Mouse (Mus musculus): Measurements from ENCODE around the gene Sema5b. TPM values are rescaled to one million over a fixed set of nuclear protein-coding genes. Genes with fewer than 3 reads are reported as not detected.

Sema5b gene
- total RNA-seq, 1 experiment: 6.4 TPM

DNA sequence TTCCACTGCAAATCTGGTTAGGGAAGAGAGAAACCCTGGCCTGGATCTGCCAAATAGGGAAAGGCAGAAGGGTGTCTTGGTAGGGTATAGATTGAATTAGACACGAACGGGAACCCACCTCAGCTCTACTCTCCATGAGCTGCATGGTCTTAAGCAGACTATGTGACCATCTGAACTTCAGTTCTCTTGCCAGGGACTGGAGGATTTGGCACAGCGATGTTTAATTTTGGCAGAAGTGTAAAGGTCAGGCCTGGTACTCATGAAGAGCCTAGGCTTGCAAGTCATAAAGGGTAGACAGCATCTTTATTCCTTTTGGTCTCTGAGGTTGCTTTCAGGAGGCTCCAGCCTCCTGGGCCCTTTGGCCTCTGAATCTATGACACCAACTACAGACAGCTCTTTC, 111.8 kb downstream of the Sema5b start:
- DNase-seq (ENCODE audit: low read depth, low spot score): no peak
- H3K27ac ChIP-seq (ENCODE audit: insufficient read depth, low read depth, low read length, poor library complexity, severe bottlenecking): no peak overlapping the region
- H3K36me3 ChIP-seq (ENCODE audit: control insufficient read depth, insufficient read depth, low read length, poor library complexity, severe bottlenecking): no peaks in the 10 kb centered on the region
- H3K4me1 ChIP-seq (ENCODE audit: control insufficient read depth in 2 of 2, insufficient read depth in 2 of 2, low read length in 2 of 2, poor library complexity in 1 of 2): no peaks in the 10 kb centered on the region; a peak in 1 of 4 replicates
- no peak overlapping the region for H3K9ac ChIP-seq (ENCODE audit: insufficient read depth, low read depth, low read length, poor library complexity, severe bottlenecking)
- H3K4me3 ChIP-seq (ENCODE audit: insufficient read depth in 1 of 2, low read depth in 1 of 2, low read length in 2 of 2, poor library complexity in 1 of 2, severe bottlenecking in 1 of 2): no peak overlapping the region
- H3K9me3 ChIP-seq (ENCODE audit: control insufficient read depth, insufficient read depth, low read depth, low read length): no peaks in the 10 kb centered on the region
- TF ChIP-seq ZNF384 (IDR thresholded peaks at IDR 0.05; ENCODE audit: low read depth, low read length) (no peak), HCFC1 (IDR thresholded peaks at IDR 0.05; ENCODE audit: borderline replicate concordance, insufficient read depth, low read length) (no peak), CHD2 (IDR thresholded peaks at IDR 0.05; ENCODE audit: low read depth, low read length) (no peak)
- in situ Hi-C loops (cut with MboI; ENCODE audit: low sequenced_read_pairs in 2 of 2, unreplicated experiment in 2 of 2): no loop called here

DNA sequence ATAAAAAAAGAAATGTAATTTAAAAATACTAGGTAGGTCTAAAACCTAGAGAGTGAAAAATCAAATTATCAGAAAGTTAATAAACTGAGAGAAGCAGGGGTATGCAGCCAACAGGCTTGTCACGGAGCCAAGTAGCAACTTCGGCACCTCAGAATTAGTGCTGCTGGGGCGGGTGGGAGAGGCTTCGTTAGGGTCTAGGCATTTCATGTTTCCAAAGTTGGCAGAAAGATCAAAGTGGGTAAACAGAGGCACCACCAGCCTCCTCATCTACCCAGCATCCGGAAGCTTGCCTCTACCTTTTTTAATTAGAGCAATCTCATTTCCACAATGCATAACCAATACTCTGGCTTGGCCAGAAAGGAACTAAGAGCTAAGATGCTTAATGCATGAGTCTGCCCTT, 113.0 kb downstream of the Sema5b start:
- H3K36me3 ChIP-seq (ENCODE audit: control insufficient read depth, insufficient read depth, low read length, poor library complexity, severe bottlenecking): no peaks in the 10 kb centered on the region
- no peaks in the 10 kb centered on the region for H3K9me3 ChIP-seq (ENCODE audit: control insufficient read depth, insufficient read depth, low read depth, low read length)
- no peaks in the 10 kb centered on the region; a peak in 1 of 4 replicates for H3K4me1 ChIP-seq (ENCODE audit: control insufficient read depth in 2 of 2, insufficient read depth in 2 of 2, low read length in 2 of 2, poor library complexity in 1 of 2)
- no peak overlapping the region for H3K4me3 ChIP-seq (ENCODE audit: insufficient read depth in 1 of 2, low read depth in 1 of 2, low read length in 2 of 2, poor library complexity in 1 of 2, severe bottlenecking in 1 of 2)
- no peak overlapping the region for H3K9ac ChIP-seq (ENCODE audit: insufficient read depth, low read depth, low read length, poor library complexity, severe bottlenecking)
- no peak for DNase-seq (ENCODE audit: low read depth, low spot score)
- no peak for TF ChIP-seq MAFK (IDR thresholded peaks at IDR 0.05; ENCODE audit: insufficient read depth, low read depth, low read length)
- TF ChIP-seq CHD2 (IDR thresholded peaks at IDR 0.05; ENCODE audit: low read depth, low read length): no peak
- no peak for TF ChIP-seq ZNF384 (IDR thresholded peaks at IDR 0.05; ENCODE audit: low read depth, low read length)
- no peak for TF ChIP-seq HCFC1 (IDR thresholded peaks at IDR 0.05; ENCODE audit: borderline replicate concordance, insufficient read depth, low read length)
- TF ChIP-seq ZC3H11A (IDR thresholded peaks at IDR 0.05; ENCODE audit: borderline replicate concordance, low read depth, low read length): no peak
- H3K27ac ChIP-seq (ENCODE audit: insufficient read depth, low read depth, low read length, poor library complexity, severe bottlenecking): no peak overlapping the region
- in situ Hi-C loops (cut with MboI; ENCODE audit: low sequenced_read_pairs in 2 of 2, unreplicated experiment in 2 of 2): no loop called here

DNA sequence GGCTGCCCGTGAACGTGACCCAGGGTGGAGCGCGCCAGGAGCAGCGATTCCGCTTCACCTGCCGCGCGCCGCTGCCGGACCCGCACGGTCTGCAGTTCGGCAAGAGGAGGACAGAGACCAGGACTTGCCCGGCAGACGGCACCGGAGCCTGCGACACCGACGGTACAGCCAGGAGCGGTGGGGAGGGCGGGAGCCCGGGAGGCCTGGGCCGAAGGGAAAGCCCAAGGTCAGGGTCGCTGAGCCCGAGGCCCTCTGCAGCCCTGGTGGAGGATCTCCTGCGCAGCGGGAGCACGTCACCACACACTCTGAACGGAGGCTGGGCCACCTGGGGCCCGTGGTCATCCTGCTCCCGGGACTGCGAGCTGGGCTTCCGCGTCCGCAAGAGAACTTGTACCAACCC, 119.3 kb downstream of the Sema5b start:
- TF ChIP-seq MAFK (IDR thresholded peaks at IDR 0.05; ENCODE audit: insufficient read depth, low read depth, low read length): no peak
- no peak for TF ChIP-seq ZC3H11A (IDR thresholded peaks at IDR 0.05; ENCODE audit: borderline replicate concordance, low read depth, low read length)
- no peak for TF ChIP-seq CHD2 (IDR thresholded peaks at IDR 0.05; ENCODE audit: low read depth, low read length)
- no peak for TF ChIP-seq HCFC1 (IDR thresholded peaks at IDR 0.05; ENCODE audit: borderline replicate concordance, insufficient read depth, low read length)
- TF ChIP-seq ZNF384 (IDR thresholded peaks at IDR 0.05; ENCODE audit: low read depth, low read length): no peak
- in situ Hi-C loops (cut with MboI; ENCODE audit: low sequenced_read_pairs in 2 of 2, unreplicated experiment in 2 of 2): no loop called here
- Histone ChIP-seq H3K9ac (ENCODE audit: insufficient read depth, low read depth, low read length, poor library complexity, severe bottlenecking) (peak overlapping the region; percentile 41), H3K4me1 (ENCODE audit: control insufficient read depth in 2 of 2, insufficient read depth in 2 of 2, low read length in 2 of 2, poor library complexity in 1 of 2) (peaks cover 0 to 2% of the 10 kb centered on the region in 2 experiments; a peak in 1 of 4 replicates), H3K27ac (ENCODE audit: insufficient read depth, low read depth, low read length, poor library complexity, severe bottlenecking) (no peak overlapping the region), H3K4me3 (ENCODE audit: insufficient read depth in 1 of 2, low read depth in 1 of 2, low read length in 2 of 2, poor library complexity in 1 of 2, severe bottlenecking in 1 of 2) (peak overlapping the region; percentile 54 to 70), H3K36me3 (ENCODE audit: control insufficient read depth, insufficient read depth, low read length, poor library complexity, severe bottlenecking) (no peaks in the 10 kb centered on the region), H3K9me3 (ENCODE audit: control insufficient read depth, insufficient read depth, low read depth, low read length) (no peaks in the 10 kb centered on the region)
- DNase-seq (ENCODE audit: low read depth, low spot score): no peak

DNA sequence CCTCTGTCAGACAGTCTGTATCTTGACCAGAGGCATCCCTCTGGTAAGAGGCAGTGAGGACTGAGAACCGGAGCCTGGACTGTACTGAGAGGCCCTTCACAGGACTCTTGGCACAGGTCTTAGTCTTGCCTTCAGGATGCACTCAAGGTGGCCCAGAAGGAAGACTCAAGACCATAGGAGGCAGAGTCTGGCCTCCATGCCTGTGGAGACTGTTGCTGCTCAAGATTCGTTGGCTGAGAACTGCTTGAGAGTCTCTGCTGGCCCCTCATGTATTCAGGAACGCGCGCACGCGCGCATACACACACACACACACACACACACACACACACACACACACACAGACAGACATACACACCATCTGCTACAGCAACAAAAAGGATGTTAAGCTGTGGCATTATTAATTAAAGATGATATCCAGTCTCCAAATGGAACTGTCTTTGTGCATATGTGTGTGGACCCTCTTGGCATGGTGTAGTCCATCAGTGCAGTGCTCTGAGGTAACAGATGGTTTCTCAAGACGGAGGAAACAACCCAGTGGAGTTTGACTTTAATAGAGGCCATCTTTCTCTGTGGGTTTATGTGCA, 123.0 kb downstream of the Sema5b start:
- Histone ChIP-seq H3K9me3 (ENCODE audit: control insufficient read depth, insufficient read depth, low read depth, low read length) (no peaks in the 10 kb centered on the region), H3K9ac (ENCODE audit: insufficient read depth, low read depth, low read length, poor library complexity, severe bottlenecking) (no peak overlapping the region), H3K4me3 (ENCODE audit: insufficient read depth in 1 of 2, low read depth in 1 of 2, low read length in 2 of 2, poor library complexity in 1 of 2, severe bottlenecking in 1 of 2) (no peak overlapping the region), H3K4me1 (ENCODE audit: control insufficient read depth in 2 of 2, insufficient read depth in 2 of 2, low read length in 2 of 2, poor library complexity in 1 of 2) (peaks cover 0 to 2% of the 10 kb centered on the region in 2 experiments; a peak in 1 of 4 replicates), H3K36me3 (ENCODE audit: control insufficient read depth, insufficient read depth, low read length, poor library complexity, severe bottlenecking) (no peaks in the 10 kb centered on the region), H3K27ac (ENCODE audit: insufficient read depth, low read depth, low read length, poor library complexity, severe bottlenecking) (no peak overlapping the region)
- in situ Hi-C loops (cut with MboI; ENCODE audit: low sequenced_read_pairs in 2 of 2, unreplicated experiment in 2 of 2): no loop called here
- DNase-seq (ENCODE audit: low read depth, low spot score): no peak
- no peak for TF ChIP-seq MAFK (IDR thresholded peaks at IDR 0.05; ENCODE audit: insufficient read depth, low read depth, low read length)
- TF ChIP-seq CHD2 (IDR thresholded peaks at IDR 0.05; ENCODE audit: low read depth, low read length): no peak

DNA sequence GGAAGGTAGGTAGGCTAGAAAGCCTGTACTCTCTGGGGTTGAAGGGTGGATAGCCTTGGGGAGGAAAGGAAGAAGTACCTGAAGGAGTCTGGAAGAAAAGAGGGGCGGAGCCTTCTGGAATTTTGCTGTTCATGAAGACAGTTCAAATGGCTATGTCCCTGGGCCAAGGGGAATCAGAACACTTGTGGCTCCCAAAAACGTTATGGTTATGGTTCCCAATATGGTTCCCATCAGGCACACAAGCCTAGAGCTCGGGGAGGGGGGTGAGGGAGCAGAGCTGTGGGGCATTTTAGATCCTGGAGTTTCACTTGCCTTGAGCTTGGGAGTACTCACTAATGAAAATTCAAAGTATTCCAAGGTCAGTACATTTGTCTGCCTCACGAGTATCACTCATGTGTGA, 123.9 kb downstream of the Sema5b start:
- Histone ChIP-seq H3K4me1 (ENCODE audit: control insufficient read depth in 2 of 2, insufficient read depth in 2 of 2, low read length in 2 of 2, poor library complexity in 1 of 2) (peaks cover 0 to 2% of the 10 kb centered on the region in 2 experiments; a peak in 1 of 4 replicates), H3K4me3 (ENCODE audit: insufficient read depth in 1 of 2, low read depth in 1 of 2, low read length in 2 of 2, poor library complexity in 1 of 2, severe bottlenecking in 1 of 2) (no peak overlapping the region), H3K27ac (ENCODE audit: insufficient read depth, low read depth, low read length, poor library complexity, severe bottlenecking) (no peak overlapping the region), H3K9ac (ENCODE audit: insufficient read depth, low read depth, low read length, poor library complexity, severe bottlenecking) (no peak overlapping the region), H3K36me3 (ENCODE audit: control insufficient read depth, insufficient read depth, low read length, poor library complexity, severe bottlenecking) (no peaks in the 10 kb centered on the region), H3K9me3 (ENCODE audit: control insufficient read depth, insufficient read depth, low read depth, low read length) (no peaks in the 10 kb centered on the region)
- TF ChIP-seq CHD2 (IDR thresholded peaks at IDR 0.05; ENCODE audit: low read depth, low read length): no peak
- no peak for TF ChIP-seq MAFK (IDR thresholded peaks at IDR 0.05; ENCODE audit: insufficient read depth, low read depth, low read length)
- no peak for TF ChIP-seq HCFC1 (IDR thresholded peaks at IDR 0.05; ENCODE audit: borderline replicate concordance, insufficient read depth, low read length)
- TF ChIP-seq ZC3H11A (IDR thresholded peaks at IDR 0.05; ENCODE audit: borderline replicate concordance, low read depth, low read length): no peak
- TF ChIP-seq ZNF384 (IDR thresholded peaks at IDR 0.05; ENCODE audit: low read depth, low read length): no peak
- in situ Hi-C loops (cut with MboI; ENCODE audit: low sequenced_read_pairs in 2 of 2, unreplicated experiment in 2 of 2): no loop called here
- no peak for DNase-seq (ENCODE audit: low read depth, low spot score)

Measured in ES-E14 (cell line).